Mouse (Mus musculus) heart, adult 2 months (tissue): ENCODE results near the gene Pax8.

Source experiments
- CTCF ChIP-seq: fragments of 200-600 bp; IDR thresholded peaks from 2 replicates; pipeline ENCODE4 v1.8.1; 2022; ENCODE audit warnings: antibody characterized with exemption, mild to moderate bottlenecking, moderate library complexity
- POLR2A ChIP-seq: fragments of 200-500 bp; IDR thresholded peaks from 2 replicates; pipeline ENCODE4 v1.6.1; 2011; ENCODE audit warnings: mild to moderate bottlenecking, low read depth, low read length, control low read depth; ENCODE audit not compliant: insufficient read depth

DNA sequence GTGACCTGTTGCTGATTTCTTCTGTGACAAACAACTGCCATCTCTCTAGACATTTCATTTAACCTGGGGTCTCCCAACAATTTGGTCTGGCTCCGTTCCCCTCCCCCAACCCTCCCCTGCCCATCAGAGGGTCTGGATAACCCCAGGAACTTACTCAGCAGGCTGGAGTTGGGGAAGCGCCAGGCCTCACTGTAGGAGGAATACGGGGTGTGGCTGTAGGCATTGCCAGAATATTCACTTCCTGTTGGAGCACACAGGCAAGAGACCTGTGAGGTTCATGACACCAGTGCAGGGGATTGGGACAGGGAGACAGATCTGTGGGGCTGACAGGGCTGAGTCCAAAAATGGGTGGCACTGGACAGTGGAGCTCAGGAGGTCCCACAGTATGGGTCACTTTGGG lies 52.6 kb downstream of the Pax8 start:
- TF ChIP-seq POLR2A (no peak), CTCF (no peak)
